Mouse (Mus musculus) adrenal gland, postnatal 0 days (tissue): ENCODE data around the gene Ankle1. TPM values are rescaled to one million over a fixed set of nuclear protein-coding genes. Genes with fewer than 3 reads are reported as not detected.

Source experiments
- polyA plus RNA-seq: library from polyadenylated mRNA; unstranded; fragments of >200 nt; fragmentation: Nextera tagmentation; extraction: Ambion mirVana; gene quantifications from 2 replicates; pipeline ENCODE4 v1.2.1, GENCODE M21; 2015

The Ankle1 gene
- 5.0 and 7.8 TPM in 2 replicates for polyA plus RNA-seq

DNA sequence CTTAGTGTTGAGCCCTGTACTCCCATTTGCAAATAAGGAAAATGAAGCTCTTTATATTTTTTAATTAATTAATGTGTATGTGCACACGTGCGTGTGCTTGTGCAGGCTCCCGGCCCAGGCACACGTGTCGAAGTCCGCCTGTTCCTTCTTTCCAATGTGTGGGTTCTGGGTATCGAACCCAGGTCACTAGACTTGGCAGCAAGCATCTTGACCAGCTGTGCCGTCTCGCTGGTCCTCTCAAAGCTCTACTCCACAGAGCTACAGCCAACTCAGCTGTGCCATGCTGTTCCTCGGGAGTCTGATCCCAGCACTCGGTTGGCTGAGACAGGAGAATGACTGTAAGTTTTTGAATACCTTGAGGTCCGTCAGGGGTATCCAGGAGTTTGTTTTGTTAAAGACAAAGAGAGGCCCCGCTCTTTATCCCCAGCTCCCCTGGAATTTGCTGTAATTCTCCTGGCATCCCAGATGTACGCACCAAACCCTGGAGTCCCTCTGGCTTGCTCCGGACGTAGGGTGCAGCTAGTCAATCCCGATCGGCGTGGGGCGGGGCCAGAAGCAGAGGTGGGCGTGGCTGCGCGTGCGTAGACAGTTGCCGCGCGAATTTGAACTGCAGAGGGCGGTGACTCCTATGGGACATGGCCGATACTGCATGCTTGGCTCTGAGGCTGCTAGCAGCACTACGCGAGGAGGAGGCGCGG is at the start of gene Ankle1:
Ankle1 (plus strand) TSS at position 610 of the 698 bp plus-strand sequence.

GRCm38 (mm10) chr8:71366771-71367528 is 38.9 kb upstream of the Ankle1 start, which contains the start of gene Use1:
TSS of gene Use1 (plus strand) at chr8:71366848.

DNA sequence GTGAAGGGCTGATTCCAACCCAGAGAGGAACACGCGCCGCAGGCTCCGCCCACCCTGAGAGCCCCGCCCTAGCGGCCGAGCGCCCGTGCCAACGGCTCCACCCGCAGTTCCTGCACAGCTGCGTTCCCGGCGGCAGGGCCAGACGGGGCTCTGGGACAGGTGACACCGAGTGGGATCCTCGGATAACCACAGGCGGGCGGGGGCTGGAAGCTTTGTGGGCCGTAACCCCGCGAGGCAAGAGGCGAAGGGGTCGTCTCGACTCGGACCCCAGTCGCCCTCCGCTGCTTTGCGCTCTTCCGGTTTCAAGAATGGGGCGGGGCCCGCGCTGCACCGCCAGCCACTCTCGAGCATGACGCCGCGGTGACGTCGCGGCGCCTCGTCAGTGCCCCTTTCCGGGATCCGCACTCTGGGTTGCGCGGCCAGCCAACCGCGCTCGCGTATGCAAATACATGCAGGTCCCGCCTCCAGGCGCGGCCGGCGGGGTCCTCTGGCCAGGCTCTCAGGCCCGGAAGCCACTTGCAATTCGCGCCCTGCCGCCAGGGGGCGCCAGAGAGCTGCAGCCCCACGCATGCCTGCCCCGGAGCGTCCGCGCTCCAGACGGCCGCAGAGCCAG is 34.5 kb upstream of the Ankle1 start, which contains the start of gene Ocel1:
Ocel1 (plus strand) TSS at position 63 of the 613 bp plus-strand sequence.

DNA sequence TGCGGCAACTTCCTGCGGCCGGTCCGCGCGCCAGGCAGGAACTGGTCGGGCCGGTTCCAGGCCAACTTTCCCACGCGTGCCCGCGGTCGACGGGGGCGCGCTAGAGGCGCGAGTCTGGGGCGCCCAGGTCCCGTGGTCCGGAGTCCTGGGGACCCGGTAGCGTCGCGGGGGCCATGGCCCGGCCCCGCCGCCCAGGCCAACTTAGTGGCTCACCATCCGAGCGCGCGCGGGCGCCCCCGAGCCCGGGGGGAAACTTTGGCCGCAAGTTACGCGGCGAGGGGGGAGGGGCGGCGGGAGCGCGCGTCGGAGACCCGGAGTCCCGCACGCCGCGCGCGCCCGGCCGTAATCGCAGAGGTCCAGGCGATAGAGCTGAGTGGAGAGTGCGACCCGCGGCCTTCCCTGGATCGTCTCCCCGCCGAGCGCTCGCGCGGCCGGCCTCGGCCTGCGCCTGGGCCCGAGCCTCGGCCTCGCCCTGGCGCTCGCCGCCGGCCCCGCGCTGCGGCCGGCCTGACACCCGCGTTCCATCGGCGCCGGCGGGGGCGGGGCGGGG is 24.3 kb upstream of the Ankle1 start, which contains the start of gene Nr2f6:
Nr2f6 (minus strand) TSS at position 540 of the 550 bp plus-strand sequence.

GRCm38 (mm10) chr8:71395629-71396028 is 10.2 kb upstream of the Ankle1 start, which contains the start of gene Ushbp1:
TSS of gene Ushbp1 (minus strand) at chr8:71395802.

DNA sequence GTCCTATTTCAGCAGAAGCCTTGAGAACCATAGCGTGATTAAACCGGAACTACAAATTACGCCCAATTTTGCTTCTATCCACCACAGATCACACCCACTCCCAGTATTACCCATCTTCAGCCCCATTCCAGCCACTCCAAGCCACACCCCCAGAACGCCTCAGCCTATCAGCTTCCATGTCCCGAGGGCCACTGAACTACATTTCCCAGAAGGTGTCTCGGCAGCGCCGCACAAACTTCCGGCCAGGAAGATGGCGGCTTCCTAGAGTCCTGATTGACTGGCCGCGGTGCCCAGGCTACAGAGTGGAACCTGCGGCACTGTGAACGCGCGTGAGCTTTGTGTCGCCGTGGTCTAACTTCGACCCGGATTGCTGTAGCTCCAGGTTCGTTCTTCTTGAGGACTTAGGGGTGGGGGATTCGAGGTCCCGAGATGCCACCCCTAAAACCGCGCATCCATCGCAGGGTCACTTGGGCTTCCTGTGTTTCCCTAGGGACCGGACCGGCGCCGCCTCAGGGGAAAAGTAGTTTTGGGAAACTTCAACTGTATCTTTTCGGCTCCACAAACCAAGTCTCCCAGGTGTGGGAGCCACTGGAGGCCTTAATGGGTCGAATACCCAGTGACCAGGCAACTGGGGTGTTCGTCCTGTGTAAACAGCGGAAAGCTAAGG is 9.0 kb upstream of the Ankle1 start, which contains the start of gene Babam1:
Babam1 (plus strand) TSS at position 223 of the 667 bp plus-strand sequence.

Other genes with a start within 250 kb of the Ankle1 start
- gene Myo9b, start 133.3 kb upstream of the Ankle1 start, polyA plus RNA-seq: 6.9 and 8.4 TPM in 2 replicates
- gene Haus8, start 133.1 kb upstream of the Ankle1 start, polyA plus RNA-seq: 16.6 and 24.7 TPM in 2 replicates
- gene Use1, start 39.2 kb upstream of the Ankle1 start, polyA plus RNA-seq: 227 and 256 TPM in 2 replicates
- gene Ocel1, start 34.7 kb upstream of the Ankle1 start, polyA plus RNA-seq: 6.7 and 12.3 TPM in 2 replicates
- 51.9 and 63.0 TPM in 2 replicates for gene Nr2f6, start 24.1 kb upstream of the Ankle1 start, polyA plus RNA-seq
- gene Ushbp1, start 10.2 kb upstream of the Ankle1 start, polyA plus RNA-seq: 6.3 and 13.0 TPM in 2 replicates
- 78.6 and 106 TPM in 2 replicates for gene Babam1, start 9.1 kb upstream of the Ankle1 start, polyA plus RNA-seq
- gene Abhd8, start 57.6 kb downstream of the Ankle1 start, polyA plus RNA-seq: 65.5 and 72.8 TPM in 2 replicates
- gene Mrpl34, start 58.9 kb downstream of the Ankle1 start, polyA plus RNA-seq: 169 and 185 TPM in 2 replicates
- 75.4 and 78.6 TPM in 2 replicates for gene Dda1, start 63.2 kb downstream of the Ankle1 start, polyA plus RNA-seq
- 3.3 and 4.4 TPM in 2 replicates for gene Ano8, start 80.0 kb downstream of the Ankle1 start, polyA plus RNA-seq
- gene Gtpbp3, start 82.1 kb downstream of the Ankle1 start, polyA plus RNA-seq: 9.8 and 11.8 TPM in 2 replicates
- gene Plvap, start 105.7 kb downstream of the Ankle1 start, polyA plus RNA-seq: 65.2 and 131 TPM in 2 replicates
- gene Ccdc194, start 119.7 kb downstream of the Ankle1 start, polyA plus RNA-seq: not detected in 2 replicates
- gene Bst2, start 131.4 kb downstream of the Ankle1 start, polyA plus RNA-seq: 85.3 and 125 TPM in 2 replicates
- gene Mvb12a, start 136.9 kb downstream of the Ankle1 start, polyA plus RNA-seq: 141 TPM in 2 replicates
- 7.8 and 15.0 TPM in 2 replicates for gene Tmem221, start 152.9 kb downstream of the Ankle1 start, polyA plus RNA-seq
- gene Nxnl1, start 160.6 kb downstream of the Ankle1 start, polyA plus RNA-seq: 0.24 and 0.70 TPM in 2 replicates
- gene Slc27a1, start 162.9 kb downstream of the Ankle1 start, polyA plus RNA-seq: 38.9 and 85.2 TPM in 2 replicates
- 274 and 329 TPM in 2 replicates for gene Pgls, start 186.2 kb downstream of the Ankle1 start, polyA plus RNA-seq
- gene Fam129c, start 191.6 kb downstream of the Ankle1 start, polyA plus RNA-seq: 0.90 and 1.8 TPM in 2 replicates
- gene Colgalt1, start 205.0 kb downstream of the Ankle1 start, polyA plus RNA-seq: 53.2 and 58.1 TPM in 2 replicates